Mouse (Mus musculus) yolk sac, embryonic 10.5 days (tissue): Measurements from ENCODE around the gene Ern1.
"Not testable (repeated sequence)": the region's sequence is repeated elsewhere in the genome, so short reads cannot be mapped to it uniquely, and the experiment has no call there.

ENCODE experiments used
- DNase-seq: peaks from one replicate; pipeline ENCODE4 v3.0.0-alpha.2; 2017; ENCODE audit warnings: low spot score

The Ern1 gene

GRCm38 (mm10) chr11:106502631-106503424, 15.2 kb upstream of the Ern1 start:
- no peak for DNase-seq

- no peak for DNase-seq
These were observed 14.5 kb upstream of the Ern1 start for GRCm38 (mm10) chr11:106502159-106502505.

DNA sequence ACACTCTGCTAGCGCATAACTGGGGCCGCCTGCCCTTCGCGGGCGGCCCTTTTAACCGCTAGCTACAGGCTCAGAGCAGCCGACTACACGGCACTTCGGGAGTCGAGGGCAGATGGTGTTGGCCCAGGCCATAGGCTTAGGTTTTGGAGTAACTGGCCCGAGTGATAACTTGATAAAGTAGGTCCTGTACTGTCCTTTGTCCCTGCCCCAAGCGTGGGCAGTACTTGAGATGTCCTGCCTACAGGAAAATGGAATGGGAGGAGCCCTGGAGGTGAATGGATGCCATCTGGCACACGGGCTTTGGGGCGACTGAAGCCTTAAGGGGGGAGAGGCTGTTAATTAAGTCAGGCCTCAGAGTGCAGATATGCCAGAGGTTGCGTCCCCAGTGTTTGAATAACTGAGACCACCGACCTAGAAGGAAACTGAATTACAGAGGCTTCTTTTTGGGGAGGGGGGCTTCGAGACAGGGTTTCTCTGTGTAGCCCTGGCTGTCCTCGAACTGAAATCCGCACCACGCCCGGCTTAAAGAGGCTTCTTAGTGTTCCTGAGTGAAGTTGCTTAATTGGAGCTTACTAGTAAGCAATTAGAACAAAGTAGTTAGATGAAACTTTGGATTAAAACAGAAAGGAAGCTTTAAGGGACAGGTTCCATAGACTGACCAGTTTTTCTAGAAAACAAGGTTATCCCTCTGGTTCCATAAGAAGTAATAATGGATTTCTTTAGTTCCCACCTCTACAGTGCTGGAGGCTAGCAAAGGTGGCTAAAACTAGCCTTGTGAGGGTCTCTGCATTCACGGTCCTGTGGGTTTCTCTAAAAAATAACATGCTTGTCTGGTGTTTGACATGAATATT, 13.9 kb upstream of the Ern1 start:
- peak; percentile 75 for DNase-seq

GRCm38 (mm10) chr11:106500393-106501307, 13.0 kb upstream of the Ern1 start:
- DNase-seq, result peak; percentile 94

DNA sequence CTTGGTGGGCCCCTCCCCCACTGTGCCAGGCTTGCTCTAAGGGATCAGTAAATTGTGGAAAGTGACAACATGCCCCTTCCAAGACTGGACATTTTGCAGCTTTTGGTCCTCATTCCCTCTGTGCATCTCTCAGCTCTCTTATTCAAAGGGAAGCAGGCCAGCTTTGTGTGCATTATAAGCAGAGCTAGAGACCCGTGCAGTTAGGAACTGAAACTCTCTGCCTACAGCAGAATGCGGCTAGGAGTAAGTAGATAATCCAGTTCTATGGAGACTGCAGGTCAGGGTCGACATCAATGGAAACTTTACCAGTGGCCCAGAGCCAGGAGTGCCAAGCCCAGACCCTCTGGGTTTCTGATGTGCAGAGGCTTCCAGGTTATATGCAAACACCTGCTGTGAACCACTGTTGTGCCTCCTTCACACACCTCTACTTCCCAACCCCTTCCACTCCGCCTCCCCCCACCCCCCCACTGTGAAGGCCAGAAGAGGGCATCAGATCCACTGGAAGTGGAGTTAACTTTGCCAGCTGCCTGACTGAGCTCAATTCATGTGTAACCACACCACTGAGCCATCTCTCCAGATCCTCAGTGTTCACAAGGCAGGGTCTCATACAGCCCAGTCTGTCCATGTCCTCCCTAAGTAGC, 11.2 kb upstream of the Ern1 start:
- no peak for DNase-seq

DNA sequence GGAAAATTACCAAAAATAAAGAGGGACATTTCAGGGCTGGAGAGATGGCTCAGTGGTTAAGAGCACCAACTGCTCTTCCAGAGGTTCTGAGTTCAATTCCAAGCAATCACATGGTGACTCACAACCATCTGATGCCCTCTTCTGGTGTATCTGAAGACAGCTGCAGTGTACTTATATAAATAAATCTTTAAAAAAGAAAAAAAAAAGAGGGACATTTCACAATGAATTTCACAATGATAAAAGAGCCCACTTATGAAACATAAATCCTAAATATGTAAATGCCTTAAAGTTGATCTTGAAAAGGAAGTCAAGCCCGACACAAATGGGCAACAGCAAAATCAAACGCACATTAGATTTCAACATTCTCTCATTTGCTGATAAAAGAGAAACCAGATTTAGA, 10.3 kb upstream of the Ern1 start:
- DNase-seq, result no peak

GRCm38 (mm10) chr11:106497009-106497408, 9.4 kb upstream of the Ern1 start:
- DNase-seq, result not testable (repeated sequence)

DNA sequence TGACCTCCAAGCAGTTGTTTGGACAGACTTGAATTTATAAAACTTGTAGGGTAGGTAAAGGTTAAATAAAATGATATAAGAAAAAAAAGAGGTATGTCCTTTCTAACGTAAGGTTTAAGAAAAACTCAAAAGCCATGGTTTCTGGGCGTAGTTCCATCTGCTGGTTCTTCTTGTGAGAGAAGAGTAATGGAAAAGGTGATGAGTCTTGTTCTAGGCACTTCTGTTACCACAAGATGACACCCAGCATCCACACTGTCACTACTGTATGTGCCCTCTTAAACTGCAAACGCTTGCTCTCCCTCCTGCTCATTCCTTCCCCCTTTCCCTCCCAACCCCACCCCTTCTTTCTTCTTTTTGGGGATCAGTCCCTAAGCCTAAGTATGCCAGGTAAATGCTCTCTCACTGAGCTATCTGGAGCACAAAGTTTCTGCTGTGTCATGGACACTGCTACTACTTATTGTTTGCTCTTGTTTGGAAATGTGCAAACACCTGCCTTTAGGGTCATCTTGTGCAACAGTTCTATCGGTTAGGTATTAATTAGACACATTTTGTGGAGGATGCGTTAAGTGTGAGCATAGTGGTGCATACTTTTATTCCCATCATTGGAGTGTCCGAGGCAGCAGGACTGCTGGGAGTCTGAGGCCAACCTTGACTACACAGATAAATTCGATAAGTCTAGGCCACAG, 5.5 kb upstream of the Ern1 start:
- DNase-seq, result peak; percentile 78

DNA sequence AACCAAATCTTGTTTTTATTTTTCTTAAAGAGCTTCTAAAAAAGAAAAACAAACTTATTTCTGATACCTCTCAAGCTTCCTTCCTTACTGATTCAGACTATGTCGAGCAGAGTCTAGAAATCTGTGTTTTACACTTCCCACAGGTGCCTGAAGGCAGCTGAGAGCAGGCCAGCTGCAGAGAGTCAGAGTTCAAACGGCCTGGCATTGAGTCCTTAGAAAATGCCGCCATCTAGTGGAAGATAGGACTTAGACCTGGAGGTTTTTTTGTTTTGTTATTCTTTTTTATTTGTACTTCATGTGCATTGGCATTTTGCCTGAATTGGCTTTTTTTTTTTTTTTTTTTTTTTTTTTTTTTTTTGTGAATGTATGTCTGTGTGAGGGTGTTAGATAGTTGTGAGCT, 3.7 kb upstream of the Ern1 start:
- DNase-seq, result peak; percentile 66

DNA sequence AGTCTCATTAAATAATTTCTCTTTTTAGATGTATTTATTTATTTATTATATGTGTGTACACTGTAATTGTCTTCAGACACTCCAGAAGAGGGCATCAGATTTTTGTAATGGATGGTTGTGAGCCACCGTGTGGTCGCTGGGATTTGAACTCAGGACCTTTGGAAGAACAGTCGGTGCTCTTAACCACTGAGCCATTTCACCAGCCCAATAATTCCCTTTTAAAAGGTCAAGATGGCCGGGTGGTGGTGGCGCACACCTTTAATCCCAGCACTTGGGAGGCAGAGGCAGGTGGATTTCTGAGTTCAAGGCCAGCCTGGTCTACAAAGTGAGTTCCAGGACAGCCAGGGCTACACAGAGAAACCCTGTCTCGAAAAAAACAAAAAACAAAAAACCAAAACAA, 2.9 kb upstream of the Ern1 start:
- not testable (repeated sequence) for DNase-seq

GRCm38 (mm10) chr11:106490057-106490456, 2.4 kb upstream of the Ern1 start:
- DNase-seq, result no peak

GRCm38 (mm10) chr11:106489036-106489693, 1.5 kb upstream of the Ern1 start:
- DNase-seq, result no peak

DNA sequence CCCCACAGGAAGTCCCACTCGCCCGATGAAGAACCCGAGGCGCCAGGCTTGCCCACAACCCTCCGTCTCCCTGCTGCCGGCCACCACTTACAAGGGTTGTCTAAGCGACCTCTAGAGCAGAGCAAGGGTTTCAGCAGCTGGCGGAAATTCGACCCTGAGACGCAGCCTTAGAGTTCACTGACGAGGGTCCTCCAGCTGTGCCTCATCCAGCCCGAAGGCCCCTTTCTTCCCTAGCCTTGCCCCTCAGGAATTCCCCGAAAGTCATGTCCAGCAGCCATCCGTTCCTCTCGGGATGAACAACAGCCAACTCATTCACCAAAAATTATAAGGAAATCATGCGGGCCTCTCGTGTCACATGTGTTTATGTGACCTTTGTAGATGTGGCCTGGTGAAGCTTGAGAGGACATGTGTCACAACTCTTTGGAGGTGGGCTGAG, 492 bp upstream of the Ern1 start:
- DNase-seq, result no peak

DNA sequence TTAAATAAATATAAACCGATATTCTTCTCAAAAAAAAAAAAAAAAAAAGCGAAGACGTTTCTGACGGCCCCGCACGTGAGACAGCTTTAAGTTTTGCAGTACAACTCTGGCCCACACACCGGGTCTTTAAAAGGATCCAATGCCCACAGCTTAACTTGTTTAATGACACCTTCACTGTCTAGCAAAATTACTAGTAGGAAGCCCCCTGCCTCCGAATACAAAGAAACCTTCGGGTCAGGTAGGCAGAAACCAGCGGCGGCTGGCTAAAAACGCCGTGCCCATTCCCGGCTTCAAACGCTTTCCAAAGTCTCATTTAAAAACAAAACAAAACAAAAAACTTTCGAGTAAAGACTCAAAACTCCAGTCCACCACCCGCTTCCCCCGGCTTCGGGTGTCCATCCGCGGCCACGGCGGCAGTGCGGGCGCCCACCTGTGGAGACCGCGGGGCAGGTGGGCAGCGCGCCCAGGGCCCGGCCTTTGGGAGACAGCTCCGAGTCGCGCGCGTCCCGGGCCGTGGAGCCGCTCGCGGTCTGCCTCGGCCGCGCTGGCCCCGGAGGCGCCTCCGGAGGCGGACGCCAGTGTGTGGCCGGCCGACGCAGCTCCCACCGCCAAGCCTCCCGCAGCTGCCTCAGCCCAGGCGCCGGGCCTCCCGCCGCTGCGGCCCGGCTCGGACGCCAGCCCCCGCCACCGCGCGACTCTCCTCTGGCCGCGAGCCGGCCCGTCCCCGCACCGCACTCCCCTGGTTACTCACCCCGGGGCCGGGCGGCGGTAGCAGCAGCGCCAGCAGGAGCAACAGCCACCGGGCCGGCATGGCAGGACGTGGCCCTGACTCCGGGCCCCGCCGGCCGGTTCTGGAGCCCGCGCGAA, 553 bp downstream of the Ern1 start:
- no peak for DNase-seq

- DNase-seq, result no peak
These were observed 1.4 kb downstream of the Ern1 start for GRCm38 (mm10) chr11:106486042-106486865.

DNA sequence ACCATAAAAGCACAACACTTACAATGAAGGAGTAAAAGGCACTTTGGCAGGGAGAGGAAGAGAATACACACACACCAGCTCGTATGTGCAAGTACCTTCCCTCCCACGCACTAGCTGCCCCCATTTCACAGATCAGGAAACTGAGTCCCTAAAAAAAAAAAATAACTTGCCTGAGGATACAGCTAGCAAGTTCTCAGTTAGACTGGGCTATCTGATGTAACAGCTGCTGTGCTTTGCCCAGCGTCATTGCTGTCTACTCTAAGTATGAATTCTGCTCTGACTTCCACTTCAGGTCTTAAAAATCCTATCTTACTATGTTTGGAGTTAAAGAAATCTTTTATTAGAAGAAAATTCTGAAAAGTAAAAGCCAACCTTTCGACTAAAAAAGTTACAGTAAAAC, 2.0 kb downstream of the Ern1 start:
- DNase-seq, result no peak

- no peak for DNase-seq
These were observed 2.8 kb downstream of the Ern1 start for GRCm38 (mm10) chr11:106484875-106485274.

GRCm38 (mm10) chr11:106482867-106483266, 4.8 kb downstream of the Ern1 start:
- DNase-seq, result no peak

DNA sequence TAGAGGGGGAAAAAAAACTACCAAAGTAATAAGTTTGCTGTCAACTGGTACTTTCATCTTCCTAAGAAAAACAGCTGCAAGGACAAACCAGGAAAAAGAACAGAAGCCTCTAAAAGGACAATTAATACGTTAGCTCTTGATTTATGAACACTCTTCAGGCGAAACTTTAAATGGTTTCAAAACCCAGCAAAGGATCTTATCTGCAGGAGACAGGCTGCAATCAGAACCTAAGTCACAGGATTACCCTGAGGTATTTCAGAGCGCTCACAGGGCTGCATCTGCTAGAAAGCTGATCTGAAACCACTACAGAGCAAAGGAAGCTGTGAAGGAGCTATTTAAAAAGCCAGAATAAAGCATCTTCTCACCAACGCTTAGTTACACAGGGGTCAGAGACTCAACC, 6.0 kb downstream of the Ern1 start:
- DNase-seq, result no peak
